Mouse (Mus musculus) CH12.LX (cell line): Measurements from ENCODE around the gene 6030408B16Rik.

Experiments
- CHD1 ChIP-seq: IDR thresholded peaks from 2 replicates; pipeline ENCODE4 v1.6.1; 2012; ENCODE audit warnings: low read depth, low read length, improper control_type of control experiment, inconsistent platforms
- CHD2 ChIP-seq: IDR thresholded peaks from 2 replicates; pipeline ENCODE4 v1.6.1; 2011; ENCODE audit warnings: low read length, improper control_type of control experiment
- CTCF ChIP-seq, 2 experiments: IDR thresholded peaks in 1 of 2; conservative IDR thresholded peaks in 1 of 2; 2 replicates each; pipeline ENCODE4 v1.5.1; 2011 to 2012; ENCODE audit warnings: low read depth in 2 of 2, low read length in 2 of 2, improper control_type of control experiment in 1 of 2, inconsistent platforms in 1 of 2, mild to moderate bottlenecking in 1 of 2, moderate library complexity in 1 of 2
- EP300 ChIP-seq: IDR thresholded peaks from 2 replicates; pipeline ENCODE4 v1.6.1; 2011; ENCODE audit warnings: low read length, improper control_type of control experiment
- HCFC1 ChIP-seq: IDR thresholded peaks from 2 replicates; pipeline ENCODE4 v1.6.1; 2012; ENCODE audit warnings: low read depth, mild to moderate bottlenecking, inconsistent platforms, low read length, improper control_type of control experiment
- IRF4 ChIP-seq: IDR thresholded peaks from 2 replicates; pipeline ENCODE4 v1.6.1; 2014; ENCODE audit warnings: low read depth, mild to moderate bottlenecking, inconsistent platforms, low read length, improper control_type of control experiment
- KAT2A ChIP-seq: IDR thresholded peaks from 2 replicates; pipeline ENCODE4 v1.6.1; 2012; ENCODE audit warnings: low read length, improper control_type of control experiment, inconsistent platforms; ENCODE audit not compliant: insufficient replicate concordance
- MAX ChIP-seq: IDR thresholded peaks from 2 replicates; pipeline ENCODE4 v1.6.1; 2011; ENCODE audit warnings: low read length, improper control_type of control experiment
- MYC ChIP-seq: IDR thresholded peaks from 2 replicates; pipeline ENCODE4 v1.6.1; 2011; ENCODE audit warnings: low read depth, mild to moderate bottlenecking, improper control_type of control experiment, low read length
- NRF1 ChIP-seq: IDR thresholded peaks from 2 replicates; pipeline ENCODE4 v1.6.1; 2014; ENCODE audit warnings: low read depth, mild to moderate bottlenecking, inconsistent platforms, low read length, improper control_type of control experiment, moderate library complexity
- POLR2A ChIP-seq: IDR thresholded peaks from 2 replicates; pipeline ENCODE4 v1.6.1; 2011; ENCODE audit warnings: low read depth, mild to moderate bottlenecking, improper control_type of control experiment, low read length
- POLR2AphosphoS2 ChIP-seq: IDR thresholded peaks from 2 replicates; pipeline ENCODE4 v1.6.1; 2011; ENCODE audit warnings: low read depth, low read length, improper control_type of control experiment
- UBTF ChIP-seq: IDR thresholded peaks from 2 replicates; pipeline ENCODE4 v1.6.1; 2012; ENCODE audit warnings: low read depth, mild to moderate bottlenecking, inconsistent platforms, low read length, improper control_type of control experiment, moderate library complexity
- USF1 ChIP-seq: IDR thresholded peaks from 2 replicates; pipeline ENCODE4 v1.6.1; 2014; ENCODE audit warnings: low read depth, mild to moderate bottlenecking, inconsistent platforms, low read length, improper control_type of control experiment

DNA sequence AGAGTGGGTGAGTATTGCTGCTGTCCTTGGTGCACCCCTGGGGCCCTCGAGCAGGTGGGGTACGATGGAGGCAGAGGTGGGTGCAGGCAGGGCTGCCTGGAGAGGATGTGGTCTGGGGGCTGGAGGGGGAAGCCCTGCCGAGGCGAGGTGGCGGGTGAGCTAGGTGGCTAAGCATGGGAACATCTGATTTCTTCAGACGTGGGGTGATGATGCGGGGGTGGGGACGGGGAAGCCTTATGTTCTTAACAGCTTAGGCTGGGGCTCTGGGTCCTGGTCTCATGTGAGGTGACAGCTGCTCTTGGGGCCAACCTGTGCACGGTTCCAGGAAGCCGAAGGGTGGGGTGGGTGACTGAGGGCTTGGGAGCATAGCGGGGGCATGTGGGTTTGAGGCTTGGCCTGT is 34.6 kb upstream of the 6030408B16Rik start:
- TF ChIP-seq KAT2A (no peak), POLR2A (no peak), POLR2AphosphoS2 (no peak), HCFC1 (no peak), CHD2 (no peak), IRF4 (no peak), CTCF (conservative IDR thresholded peaks at IDR 0.05 in 1 of 2, IDR thresholded peaks at IDR 0.05 in 1 of 2; ENCODE audit: low read depth in 2 of 2, low read length in 2 of 2) (no peak), EP300 (no peak), MAX (no peak), CHD1 (no peak), NRF1 (no peak), UBTF (no peak), USF1 (no peak), MYC (no peak)
